Mouse (Mus musculus) small intestine, adult 2 months (tissue): ENCODE data around the gene Fam20b.

ENCODE experiments used
- CTCF ChIP-seq: fragments of 200-500 bp; IDR thresholded peaks from 2 replicates; pipeline ENCODE4 v1.5.1; 2012; ENCODE audit warnings: low read depth, mild to moderate bottlenecking, control low read depth, inconsistent platforms, low read length, moderate library complexity, mixed read lengths; ENCODE audit not compliant: insufficient replicate concordance, insufficient read length; ENCODE audit errors: extremely low read depth
- POLR2A ChIP-seq: fragments of 200-500 bp; IDR thresholded peaks from 2 replicates; pipeline ENCODE4 v1.6.1; 2012; ENCODE audit warnings: low read depth, mild to moderate bottlenecking, control low read depth, inconsistent platforms, low read length, moderate library complexity

GRCm38 (mm10) chr1:156758326-156758725, 39.4 kb upstream of the Fam20b start:
- TF ChIP-seq POLR2A (no peak), CTCF (no peak)
